Mouse (Mus musculus) Patski (cell line): ENCODE measurements at regions not wholly inside any gene's neighbourhood (a gene's known extent, or its start where the extent isn't known, plus 50 kb on each side); places are given as distances from the start of the nearest gene placed in this dataset.

Experiments
- ATAC-seq: fragments of 100-300 bp; one replicate; pipeline ENCODE4 v1.8.0; 2021
- CTCF ChIA-PET: fragments of 350-600 bp; sonication (Branson Sonifier 250); formaldehyde crosslinking; loops from one replicate; lab custom pipeline; 2022; ENCODE audit warnings: inconsistent platforms; lab: Charles Lee
- POLR2A ChIA-PET: fragments of 350-600 bp; sonication (Branson Sonifier 250); formaldehyde crosslinking; loops from one replicate; lab custom pipeline; 2022; ENCODE audit warnings: antibody characterized with exemption, inconsistent platforms; lab: Charles Lee
- DNase-seq: peaks from one replicate; pipeline ENCODE4 v3.0.0-alpha.2; 2011; ENCODE audit warnings: low read depth, low spot score
- H3K27me3 ChIP-seq: fragments of 371-371 bp; one replicate; pipeline ENCODE4 v1.5.1; 2021
- CTCF ChIP-seq: fragments of 100-300 bp; IDR thresholded peaks from one replicate; pipeline ENCODE4 v1.5.1; 2021
- in situ Hi-C: fragments of 300-500 bp; cut with MboI; formaldehyde crosslinking; loops from 3 replicates; pipeline ENCODE4 v1.11.1; 2018; ENCODE audit warnings: low pct_unique_long_range_greater_than_20kb, mixed read lengths

DNA sequence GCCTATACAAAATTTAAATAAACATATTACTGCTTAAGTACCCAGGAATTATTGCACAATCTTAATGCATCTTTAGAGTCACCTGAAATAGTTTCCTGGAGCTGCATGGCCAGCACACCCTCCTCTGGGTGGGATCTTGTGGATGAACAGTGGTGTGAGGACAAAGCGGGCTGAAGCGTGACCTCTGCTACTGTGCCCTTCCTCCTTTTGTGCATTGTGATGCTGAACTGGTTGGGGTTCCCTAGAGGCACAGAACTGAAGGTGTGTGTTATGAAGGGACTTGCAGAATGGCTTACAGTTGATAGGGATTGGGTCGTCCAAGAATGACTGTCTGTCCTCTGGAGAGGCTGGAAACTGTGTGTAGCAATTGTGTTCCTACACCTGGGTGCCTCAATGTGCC lies 547.7 kb downstream of the Dok5 start:
- ATAC-seq: no peak
- no peaks in the 10 kb centered on the region for H3K27me3 ChIP-seq
- TF ChIP-seq CTCF: no peak
- POLR2A ChIA-PET: no interaction called here
- no peak for DNase-seq
- CTCF ChIA-PET: no interaction called here
- in situ Hi-C loops: no loop called here

DNA sequence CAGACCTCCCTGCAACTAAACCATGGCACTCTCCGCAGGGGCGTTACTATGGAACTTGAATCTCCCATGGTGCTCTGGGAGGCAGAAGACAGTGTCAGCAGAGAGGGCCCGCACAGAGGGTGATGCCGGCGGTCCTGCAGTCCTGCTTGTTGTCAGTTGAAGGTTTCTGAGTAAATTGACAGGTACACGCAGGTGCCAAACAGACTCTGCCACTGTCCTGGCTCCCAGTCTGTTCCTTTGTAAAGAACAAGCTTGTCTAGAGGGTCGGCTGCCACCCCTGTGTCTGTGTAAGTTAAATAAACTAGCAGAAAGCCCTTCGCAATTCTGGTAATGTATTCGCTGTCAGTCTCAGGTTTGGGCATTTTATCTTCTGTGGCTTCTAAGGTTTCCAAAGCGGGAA lies 521.6 kb downstream of the Dok5 start:
- DNase-seq: no peak

DNA sequence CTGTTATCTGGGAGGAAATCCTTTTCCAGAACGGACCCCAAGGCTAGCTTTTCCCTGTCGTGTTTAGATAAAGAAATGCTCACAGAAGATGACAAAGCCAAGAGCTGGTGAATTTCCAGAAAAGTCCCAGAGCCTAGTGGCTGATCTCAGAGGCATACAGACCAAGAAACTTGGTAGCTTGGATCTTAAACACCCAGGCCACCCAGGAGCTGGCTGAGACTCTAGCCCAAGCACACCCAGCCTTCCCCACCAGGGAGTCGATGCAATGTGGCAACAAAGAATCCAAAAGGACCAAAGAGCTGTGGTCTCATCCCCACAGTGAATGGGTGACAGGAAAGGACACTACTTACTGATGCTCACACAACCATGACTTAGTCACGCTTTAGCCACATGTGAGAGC lies 513.8 kb downstream of the Dok5 start:
- POLR2A ChIA-PET: no interaction called here
- no peak for DNase-seq
- in situ Hi-C loops: no loop called here

More for the DNA sequence above, 521.6 kb downstream of the Dok5 start:
- H3K27me3 ChIP-seq: no peaks in the 10 kb centered on the region
- CTCF ChIA-PET: no interaction called here
- in situ Hi-C loops: no loop called here
- TF ChIP-seq CTCF: no peak
- ATAC-seq: no peak
- POLR2A ChIA-PET: no interaction called here

GRCm38 (mm10) chr2:171242356-171242755 lies 510.7 kb downstream of the Dok5 start:
- DNase-seq (no peak), ATAC-seq (no peak)
- H3K27me3 ChIP-seq: no peaks in the 10 kb centered on the region
- POLR2A ChIA-PET: no interaction called here
- CTCF ChIA-PET: no interaction called here
- in situ Hi-C loops: no loop called here
- no peak for TF ChIP-seq CTCF

More for the DNA sequence above, 513.8 kb downstream of the Dok5 start:
- ATAC-seq: no peak
- CTCF ChIA-PET: interaction anchor here (0.7 kb wide), 1 partner anchor 33 kb away, joined by 3 read pairs; no protein-coding TSS in a partner anchor
- H3K27me3 ChIP-seq: no peaks in the 10 kb centered on the region
- TF ChIP-seq CTCF: no peak

DNA sequence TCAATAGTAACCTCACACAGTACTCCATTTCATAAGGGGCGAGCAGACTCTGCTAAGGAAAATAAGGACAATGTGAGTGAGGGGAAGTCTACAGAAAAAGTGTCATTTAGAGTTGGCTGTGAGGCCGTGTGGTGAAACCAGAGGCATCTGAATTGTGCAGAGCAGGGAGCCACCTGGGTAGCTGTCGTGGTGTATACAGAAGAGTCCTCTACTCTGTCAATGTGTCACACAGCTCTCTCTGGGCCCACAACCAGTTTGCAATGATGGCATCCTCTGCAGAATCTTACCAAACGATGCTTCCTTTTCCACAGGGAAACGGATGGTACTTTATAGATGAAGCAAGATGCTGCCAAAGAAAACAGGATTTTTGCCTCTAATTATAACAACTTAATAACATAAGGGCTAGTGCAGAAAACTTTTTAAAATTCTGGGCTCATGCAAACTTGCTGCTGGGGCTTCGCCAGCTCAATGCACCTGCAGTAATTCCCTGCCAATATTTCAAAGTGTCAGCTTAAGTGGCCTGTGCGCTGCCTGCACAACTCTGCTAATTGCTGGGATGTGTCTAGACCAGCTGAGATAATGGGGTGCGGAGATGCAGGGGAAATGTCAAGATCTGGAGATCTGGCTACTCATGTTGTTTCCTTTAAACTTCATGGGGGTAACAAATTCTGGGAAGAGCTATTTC lies 505.8 kb downstream of the Dok5 start:
- ATAC-seq (no peak), DNase-seq (no peak)
- no peaks in the 10 kb centered on the region for H3K27me3 ChIP-seq
- no peak for TF ChIP-seq CTCF
- ChIA-PET POLR2A (no interaction called here), CTCF (no interaction called here)
- in situ Hi-C loops: no loop called here

GRCm38 (mm10) chr2:171232812-171233211 lies 501.2 kb downstream of the Dok5 start:
- no peaks in the 10 kb centered on the region for H3K27me3 ChIP-seq
- TF ChIP-seq CTCF: peak; percentile 32
- no peak for ATAC-seq
- DNase-seq: no peak
- in situ Hi-C loops: no loop called here
- ChIA-PET POLR2A (no interaction called here), CTCF (interaction anchor here (0.7 kb wide), 1 partner anchor 50 kb away, joined by 3 read pairs; no protein-coding TSS in a partner anchor)

DNA sequence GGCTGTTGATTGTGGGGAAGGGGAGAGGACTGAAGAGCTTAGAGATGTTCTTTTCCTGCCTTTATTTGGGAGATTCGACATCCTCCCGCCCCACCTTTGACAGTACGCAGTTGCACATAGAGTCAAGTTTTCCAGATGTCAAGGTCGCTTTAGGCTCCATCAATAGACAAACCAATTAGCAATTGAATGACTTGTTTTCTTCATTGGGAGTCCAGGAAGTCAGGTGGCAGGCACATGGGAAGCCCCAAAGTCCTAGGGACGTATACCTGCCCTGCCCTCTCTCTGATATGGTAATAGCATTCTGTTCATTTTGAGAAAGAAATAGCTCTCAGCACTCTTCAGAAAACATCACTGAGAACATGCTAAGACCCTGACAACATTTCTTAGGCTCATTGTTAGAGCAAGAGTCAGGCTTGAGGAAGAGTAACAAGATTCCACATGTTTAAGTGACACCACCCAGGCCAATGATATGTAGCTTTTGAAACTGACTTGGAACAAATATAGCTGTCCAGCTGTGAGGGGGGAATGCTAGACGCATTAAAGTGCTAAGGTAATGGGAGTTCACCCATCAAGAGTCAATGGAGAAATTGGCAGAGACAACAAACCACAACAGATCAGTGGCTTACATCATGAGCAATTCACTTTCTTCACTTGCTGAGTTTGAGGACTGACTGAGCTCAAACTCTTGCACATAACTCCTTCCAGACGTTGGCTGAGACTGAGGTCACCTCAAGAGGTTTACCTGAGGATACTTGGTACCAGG lies 499.9 kb downstream of the Dok5 start:
- DNase-seq (no peak), ATAC-seq (no peak)
- in situ Hi-C loops: no loop called here
- no peak for TF ChIP-seq CTCF
- POLR2A ChIA-PET: no interaction called here
- CTCF ChIA-PET: no interaction called here
- no peaks in the 10 kb centered on the region for H3K27me3 ChIP-seq

DNA sequence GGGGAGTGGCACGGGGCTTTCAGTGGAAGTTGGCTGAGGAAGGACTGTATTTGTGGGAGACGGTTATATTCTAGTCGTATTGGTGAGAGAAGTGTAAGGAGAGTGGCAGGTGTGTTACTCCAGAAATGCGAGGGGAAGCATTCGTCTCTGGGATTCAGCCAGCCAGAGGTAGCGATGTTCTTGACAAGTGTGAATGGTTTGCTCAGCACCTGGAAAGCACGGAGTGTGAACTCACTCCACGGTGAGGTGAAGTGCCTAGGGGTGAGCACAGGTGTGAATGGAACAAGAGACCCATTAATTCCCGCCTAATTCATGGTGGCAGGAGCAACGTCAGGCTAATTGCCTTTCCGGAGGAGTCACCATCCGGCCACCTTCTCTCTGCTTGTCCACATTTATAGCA lies 498.9 kb downstream of the Dok5 start:
- in situ Hi-C loops: no loop called here
- H3K27me3 ChIP-seq: no peaks in the 10 kb centered on the region
- TF ChIP-seq CTCF: no peak
- no peak for DNase-seq
- CTCF ChIA-PET: no interaction called here
- ATAC-seq: no peak
- POLR2A ChIA-PET: no interaction called here

- ChIA-PET CTCF (no interaction called here), POLR2A (no interaction called here)
- ATAC-seq: no peak
- H3K27me3 ChIP-seq: no peaks in the 10 kb centered on the region
- no peak for TF ChIP-seq CTCF
- no peak for DNase-seq
- in situ Hi-C loops: no loop called here
Measured at GRCm38 (mm10) chr2:171228229-171228628, 496.6 kb downstream of the Dok5 start.

DNA sequence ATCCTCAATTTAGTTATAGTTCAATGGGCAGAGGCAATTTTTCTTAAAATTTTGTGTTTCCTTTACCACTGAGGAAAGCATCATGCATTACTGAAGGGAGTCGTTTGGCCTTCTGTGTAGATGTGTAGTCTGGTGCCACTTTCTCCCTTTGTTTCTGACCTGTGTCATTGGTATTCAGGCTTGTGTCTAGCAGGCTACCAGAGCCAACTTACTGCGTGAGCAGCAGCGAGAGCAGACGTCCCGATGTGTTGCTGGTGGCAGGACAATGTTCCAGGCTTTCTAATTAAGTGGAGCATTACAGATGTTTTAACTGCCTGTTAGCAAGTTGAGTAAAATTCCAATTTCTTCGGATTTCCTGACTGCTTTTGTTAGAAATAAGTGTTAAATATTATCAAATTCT lies 482.2 kb downstream of the Dok5 start:
- CTCF ChIA-PET: no interaction called here

GRCm38 (mm10) chr2:171196472-171196871 lies 464.9 kb downstream of the Dok5 start:
- in situ Hi-C loops: no loop called here
- DNase-seq (no peak), ATAC-seq (no peak)
- no peaks in the 10 kb centered on the region for H3K27me3 ChIP-seq
- ChIA-PET POLR2A (no interaction called here), CTCF (no interaction called here)
- no peak for TF ChIP-seq CTCF

More for the DNA sequence above, 482.2 kb downstream of the Dok5 start:
- H3K27me3 ChIP-seq: no peaks in the 10 kb centered on the region
- DNase-seq (no peak), ATAC-seq (no peak)
- POLR2A ChIA-PET: no interaction called here
- no peak for TF ChIP-seq CTCF
- in situ Hi-C loops: no loop called here
